Mouse (Mus musculus): Measurements from ENCODE around the gene Hoxd12. TPM values are rescaled to one million over a fixed set of nuclear protein-coding genes. Genes with fewer than 3 reads are reported as not detected.

The Hoxd12 gene
- total RNA-seq (2021), result not detected

DNA sequence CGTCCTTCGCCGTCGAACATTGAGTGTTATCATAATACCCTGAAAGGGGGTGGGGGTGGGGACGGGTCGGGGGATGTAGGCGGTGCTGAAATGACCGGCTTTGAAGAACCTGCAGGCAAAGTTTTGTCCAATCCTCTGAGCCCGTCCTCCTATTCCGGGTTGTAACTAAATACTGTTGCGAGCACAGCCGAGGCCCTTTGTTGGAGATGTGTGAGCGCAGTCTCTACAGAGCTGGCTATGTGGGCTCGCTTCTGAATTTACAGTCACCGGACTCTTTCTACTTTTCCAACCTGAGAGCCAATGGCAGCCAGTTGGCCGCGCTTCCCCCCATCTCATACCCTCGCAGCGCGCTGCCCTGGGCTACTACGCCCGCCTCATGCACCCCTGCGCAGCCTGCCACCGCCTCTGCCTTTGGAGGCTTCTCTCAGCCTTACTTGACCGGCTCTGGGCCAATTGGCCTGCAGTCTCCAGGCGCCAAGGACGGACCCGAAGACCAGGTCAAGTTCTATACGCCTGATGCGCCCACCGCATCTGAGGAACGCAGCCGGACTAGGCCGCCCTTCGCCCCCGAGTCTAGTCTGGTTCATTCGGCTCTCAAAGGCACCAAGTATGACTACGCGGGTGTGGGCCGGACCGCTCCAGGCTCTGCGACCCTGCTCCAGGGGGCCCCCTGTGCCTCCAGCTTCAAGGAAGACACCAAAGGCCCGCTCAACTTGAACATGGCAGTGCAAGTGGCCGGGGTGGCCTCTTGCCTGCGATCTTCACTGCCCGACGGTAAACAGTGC, at the start of gene Hoxd12:
TSS of gene Hoxd12 (plus strand) at position 133 of the 785 bp plus-strand sequence.
- DNase-seq, result no peak

DNA sequence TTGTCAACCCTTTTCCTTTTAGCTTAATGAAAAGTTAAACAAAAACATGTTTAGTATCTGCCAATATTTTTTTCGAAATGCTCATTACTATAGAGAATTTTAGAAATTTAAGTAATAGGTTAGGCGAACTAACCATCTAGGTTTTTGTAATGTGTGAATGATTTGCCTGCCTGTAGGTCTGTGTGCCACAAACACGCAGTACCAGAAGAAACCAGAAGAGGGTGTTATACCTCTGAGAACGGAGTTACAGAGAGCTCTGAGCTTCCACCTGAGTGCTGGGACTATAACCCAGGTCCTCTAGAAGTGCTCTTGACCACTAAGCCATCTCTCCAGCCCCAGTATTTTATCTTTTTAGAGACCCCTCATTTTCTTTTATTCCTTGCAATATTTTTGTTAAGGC, 39.4 kb upstream of the Hoxd12 start:
- no peak for DNase-seq

DNA sequence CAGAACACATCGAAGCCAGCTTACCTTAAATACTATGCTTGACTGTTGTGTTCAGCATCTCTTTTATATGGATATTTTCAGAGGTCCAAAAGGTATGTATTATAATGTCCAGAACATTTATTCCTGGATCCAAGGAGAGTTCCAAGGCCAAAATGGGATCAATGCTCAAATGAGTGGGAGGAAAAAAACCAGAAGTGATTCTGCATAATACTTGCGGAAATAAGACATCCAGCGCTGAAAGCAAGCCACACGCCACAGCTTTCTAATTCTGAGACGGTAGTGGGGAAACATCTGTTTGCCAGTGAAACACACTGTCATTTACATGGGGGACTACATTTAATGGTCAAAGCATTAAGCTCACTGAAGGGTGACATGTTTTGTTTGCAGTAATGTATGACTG, 32.4 kb upstream of the Hoxd12 start:
- no peak for DNase-seq

DNA sequence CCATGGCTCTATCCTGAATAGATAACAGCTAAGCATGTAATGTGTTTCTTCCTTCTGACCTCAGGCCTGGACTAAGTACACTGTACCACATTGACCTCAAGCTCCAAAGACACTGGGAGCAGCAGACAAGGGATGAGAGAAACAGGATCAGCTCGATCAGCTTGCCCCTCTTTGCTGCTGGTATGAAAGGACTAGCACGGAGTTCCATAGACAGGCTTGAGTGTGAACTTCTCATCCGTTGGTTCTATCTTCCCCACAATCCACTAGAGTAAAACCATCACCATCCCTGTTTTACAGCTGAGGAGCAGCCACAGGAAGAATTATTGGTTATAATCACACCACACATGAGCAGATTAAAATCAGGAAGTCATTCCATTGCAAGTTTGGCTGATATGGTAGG, 29.2 kb upstream of the Hoxd12 start:
- no peak for DNase-seq

DNA sequence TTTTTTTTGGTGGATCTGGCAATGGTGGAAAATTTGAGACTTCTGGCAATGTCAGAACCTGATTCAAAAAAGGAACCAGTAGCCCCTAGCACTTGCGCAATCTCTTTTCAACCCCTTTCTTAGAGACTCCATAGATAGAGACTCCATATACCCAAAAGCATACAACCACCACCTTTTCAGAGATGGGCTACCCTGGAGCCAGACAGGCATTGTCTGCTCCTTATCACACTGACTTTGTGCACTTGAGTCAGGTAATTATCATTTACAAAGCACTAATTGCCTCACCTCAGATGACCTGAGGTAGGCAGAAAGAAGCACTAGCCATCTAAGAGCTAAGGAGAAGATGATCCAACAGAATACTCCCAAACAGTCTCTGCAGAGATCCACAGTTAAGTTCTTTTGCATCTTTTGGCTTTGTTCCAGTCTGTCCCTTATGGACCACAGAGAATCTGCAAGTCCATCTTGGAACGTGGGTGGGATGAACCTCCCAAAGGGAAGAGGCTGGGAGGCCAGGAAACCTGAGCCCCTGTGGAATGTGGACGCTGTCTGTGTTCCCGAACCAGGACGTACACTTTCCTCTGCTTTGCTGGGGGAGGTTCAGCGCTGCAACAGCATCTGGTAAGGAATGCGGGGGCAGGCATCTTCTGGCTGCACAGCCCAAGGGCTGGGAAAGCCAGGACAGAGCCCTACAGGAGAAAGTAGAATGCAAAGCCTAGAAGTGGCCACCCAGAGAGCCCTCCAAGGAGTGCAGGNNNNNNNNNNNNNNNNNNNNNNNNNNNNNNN, 27.5 kb upstream of the Hoxd12 start:
- DNase-seq, result no peak

DNA sequence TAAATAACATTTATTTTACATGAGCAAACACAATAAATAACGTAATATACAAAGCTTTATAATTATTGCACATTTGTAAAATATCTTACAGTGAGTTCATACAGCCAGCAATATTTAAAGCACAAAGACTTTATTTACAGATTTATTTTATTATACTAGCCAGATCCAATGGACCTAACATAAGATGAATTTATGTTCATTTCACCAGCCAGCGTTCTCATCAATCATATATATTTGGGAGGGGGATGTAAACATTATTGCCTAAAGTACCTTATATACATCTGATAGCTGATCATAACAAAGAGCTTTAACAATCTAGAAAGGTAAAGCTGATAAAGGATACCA, 21.8 kb upstream of the Hoxd12 start:
- DNase-seq, result no peak

DNA sequence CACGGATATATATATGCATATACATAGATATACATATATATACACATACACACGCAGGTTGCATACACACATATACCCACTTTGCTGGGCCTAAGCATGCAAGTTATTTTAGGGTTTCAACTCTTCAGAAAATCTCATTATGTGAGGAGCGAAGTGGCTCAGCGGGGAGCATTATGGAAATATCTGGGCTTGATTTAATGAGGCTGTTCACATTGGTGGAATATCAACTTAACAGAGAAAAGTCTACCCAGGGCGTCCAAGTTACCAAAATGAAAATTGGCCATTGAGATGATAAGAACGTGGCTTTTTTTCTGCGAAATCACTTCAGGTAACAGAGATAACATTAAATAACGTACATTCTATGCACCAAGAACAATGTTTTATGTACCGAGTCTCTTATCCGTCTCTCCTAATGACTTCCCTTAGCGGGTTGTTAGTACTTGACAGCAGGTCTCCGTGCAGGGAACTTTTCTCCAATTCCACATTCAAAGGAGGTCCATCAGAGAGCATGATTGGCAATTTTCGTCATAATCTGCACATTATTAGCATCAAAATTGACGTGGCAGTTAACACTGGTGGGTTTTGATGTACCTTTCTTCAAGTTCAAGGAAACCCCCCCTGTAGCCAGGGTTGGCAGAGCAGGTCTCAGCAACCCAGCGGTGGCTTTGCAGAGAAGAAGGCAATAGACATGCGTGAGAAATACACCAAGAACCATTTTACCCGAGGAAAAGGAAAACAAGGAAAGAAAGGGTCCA, 20.9 kb upstream of the Hoxd12 start:
- no peak for DNase-seq

DNA sequence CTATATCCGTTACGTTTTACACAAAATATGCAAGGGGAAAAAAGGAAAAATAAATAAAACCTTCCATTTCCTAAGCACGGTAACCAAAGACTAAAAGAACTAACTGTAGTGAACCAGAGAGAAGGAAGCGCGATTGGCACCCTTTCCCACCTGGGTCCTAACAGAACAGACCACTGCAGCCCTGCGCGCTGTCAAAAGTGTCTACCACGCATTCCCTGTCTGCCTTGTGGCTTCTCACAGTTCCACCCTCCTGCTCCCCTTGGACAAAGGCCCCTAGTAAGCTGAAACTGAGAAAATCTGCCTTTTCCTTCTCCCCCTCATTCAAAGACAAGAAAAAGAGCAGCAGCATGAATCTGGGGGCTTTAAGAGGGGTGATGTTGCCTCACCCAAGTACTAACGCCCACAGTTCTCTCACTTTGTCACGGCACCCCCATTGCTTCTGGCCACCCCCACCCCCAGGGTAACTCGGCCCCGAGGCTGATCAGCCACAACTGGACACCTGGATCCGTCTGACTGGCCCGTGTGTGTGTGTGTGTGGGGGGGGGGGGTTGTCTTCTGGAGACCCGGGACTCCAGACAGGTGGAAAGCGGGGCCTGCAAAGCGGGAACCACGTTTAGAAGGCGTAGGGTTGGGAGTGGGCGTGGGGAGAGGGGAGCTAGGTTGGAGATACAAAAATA, 19.9 kb upstream of the Hoxd12 start:
- no peak for DNase-seq

DNA sequence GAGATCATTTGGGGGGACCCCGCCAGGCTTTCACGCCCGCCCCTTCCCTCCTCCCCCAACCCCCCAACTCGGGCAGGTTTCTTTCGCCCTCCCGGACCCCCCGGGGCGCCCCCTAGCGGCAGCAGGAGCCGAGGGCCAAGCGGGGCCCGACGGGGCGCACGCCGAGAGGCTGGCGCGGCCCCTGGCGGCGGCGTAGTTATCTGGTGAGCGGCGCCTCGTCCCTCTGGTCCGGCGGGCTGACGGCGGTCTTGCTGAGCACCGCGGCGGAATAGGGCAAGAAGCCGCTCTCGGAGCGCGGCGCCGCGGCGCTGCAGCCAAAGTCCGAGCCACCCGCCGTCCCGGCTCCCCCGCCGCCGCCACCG, 19.4 kb upstream of the Hoxd12 start:
- DNase-seq, result no peak

DNA sequence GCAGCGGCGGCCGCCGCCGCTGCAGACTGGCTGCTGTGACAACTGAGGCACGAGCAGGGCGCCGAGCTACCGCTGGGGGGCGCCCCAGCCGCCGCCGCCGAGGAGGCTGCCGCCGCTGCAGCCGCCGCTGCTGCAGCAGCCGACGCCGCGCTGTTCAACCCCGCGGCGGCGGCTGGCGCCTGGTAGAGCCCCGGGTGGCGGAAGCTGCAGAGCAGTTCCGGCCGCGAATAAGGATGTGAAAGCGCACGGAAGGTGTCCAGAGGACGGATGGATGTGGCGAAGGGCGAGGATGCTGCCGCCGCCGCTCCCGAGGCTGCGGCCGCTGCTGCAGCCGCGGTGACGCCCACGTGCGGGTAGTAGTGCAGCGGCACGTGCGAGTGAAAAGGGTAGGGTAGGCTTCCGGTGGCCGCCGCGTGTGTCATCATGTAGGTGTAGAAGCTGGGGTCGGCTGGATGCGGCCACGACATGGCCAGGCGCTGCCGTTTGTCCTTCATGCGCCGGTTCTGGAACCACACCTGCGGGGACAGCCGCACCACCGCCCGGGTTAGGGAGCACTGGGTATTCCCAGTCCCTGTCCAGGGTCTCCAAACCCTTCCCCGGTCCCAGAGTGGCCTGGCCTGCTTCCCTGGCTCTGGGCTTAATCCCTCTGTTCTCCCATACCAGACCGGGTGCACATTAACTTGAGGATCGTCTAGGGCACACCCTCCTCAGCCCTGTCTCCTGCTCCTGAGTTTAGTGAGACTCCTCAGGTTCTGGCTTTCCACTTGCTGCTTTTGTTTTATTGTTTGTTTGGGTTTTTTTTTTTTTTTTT, 18.8 kb upstream of the Hoxd12 start:
- no peak for DNase-seq

DNA sequence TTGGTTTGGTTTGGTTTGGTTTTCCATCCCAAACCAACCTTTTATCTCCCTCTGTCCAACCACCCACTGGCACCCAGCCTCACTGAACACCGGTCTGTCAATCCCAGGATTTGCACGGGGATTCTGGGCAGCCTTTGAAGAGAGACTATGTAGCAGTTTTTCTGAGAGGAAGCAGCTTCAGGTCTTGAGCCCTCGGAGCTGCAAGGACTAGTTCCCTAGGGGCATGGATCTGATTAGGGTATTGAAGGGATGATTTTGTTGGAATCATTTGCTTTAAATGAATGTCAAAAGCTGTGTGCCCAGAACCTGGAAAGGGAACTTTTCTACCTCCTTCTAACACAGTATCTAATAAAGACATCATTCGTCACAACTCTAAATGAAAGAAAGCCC, 18.2 kb upstream of the Hoxd12 start:
- no peak for DNase-seq

DNA sequence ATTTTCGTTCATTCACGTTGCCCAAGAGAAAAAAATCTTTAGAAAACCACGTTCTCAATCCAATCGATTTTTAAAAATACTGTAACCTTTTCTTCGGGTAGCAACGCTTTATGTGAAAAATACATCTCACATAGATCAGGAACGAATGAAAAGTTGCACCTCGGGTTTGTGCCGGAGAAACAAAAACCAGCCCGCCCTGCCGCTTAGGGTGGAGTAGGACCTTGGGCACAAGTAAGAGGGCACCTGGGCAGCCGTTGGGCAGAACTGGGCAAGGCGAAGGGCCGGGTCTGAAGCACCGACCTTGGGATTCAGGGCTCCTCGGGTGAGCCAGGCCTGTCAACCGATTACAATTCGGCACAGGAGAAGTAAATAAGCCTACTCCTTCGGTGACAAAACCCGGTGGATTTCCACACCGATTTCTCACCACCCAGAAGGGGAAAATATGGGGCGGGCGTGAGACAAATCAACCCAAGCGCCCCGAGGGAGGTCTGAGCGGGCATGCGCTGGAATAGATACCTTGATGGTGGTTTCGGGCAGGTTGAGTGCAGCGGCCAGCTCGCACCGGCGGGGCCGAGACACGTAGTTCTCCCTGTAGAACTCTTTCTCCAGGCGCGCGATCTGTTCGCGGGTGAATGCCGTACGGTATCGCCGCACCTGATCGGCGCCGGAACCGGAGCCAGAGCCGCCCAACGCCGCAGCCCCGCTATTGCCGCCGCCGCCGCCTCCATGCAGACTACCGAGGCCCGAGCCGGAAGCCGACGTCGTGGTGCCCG, 17.4 kb upstream of the Hoxd12 start:
- no peak for DNase-seq

DNA sequence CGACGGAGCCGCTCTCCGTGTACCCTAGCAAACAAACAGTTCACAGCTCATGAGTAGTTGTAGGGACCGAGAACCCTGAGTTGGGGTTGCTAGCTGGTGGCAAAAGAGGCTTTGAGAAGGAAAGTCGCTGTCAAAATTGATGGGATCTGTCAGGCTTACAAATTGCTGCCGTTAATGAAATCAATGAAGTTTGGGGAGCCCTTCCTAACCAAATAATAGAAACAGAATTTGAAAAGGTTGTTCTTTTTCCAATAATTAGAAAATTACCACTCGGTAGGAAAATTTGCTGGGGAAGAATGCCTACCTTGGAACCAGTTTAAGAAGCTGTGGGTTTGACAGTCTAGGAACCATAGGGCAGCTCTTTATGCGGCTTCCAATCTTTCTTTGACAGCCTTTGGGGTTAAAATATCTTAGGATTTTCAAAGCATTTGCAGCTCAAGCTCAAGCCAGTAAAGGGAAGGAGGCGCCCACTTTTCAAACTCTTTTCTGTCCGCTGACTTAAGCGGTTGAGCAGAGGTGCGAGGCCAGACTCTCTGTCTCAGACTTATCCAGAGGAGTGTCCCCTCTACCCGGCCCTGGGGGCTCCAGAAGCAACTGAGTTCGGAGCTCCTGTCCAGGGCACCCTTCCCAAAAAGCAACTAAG, 16.7 kb upstream of the Hoxd12 start:
- no peak for DNase-seq

DNA sequence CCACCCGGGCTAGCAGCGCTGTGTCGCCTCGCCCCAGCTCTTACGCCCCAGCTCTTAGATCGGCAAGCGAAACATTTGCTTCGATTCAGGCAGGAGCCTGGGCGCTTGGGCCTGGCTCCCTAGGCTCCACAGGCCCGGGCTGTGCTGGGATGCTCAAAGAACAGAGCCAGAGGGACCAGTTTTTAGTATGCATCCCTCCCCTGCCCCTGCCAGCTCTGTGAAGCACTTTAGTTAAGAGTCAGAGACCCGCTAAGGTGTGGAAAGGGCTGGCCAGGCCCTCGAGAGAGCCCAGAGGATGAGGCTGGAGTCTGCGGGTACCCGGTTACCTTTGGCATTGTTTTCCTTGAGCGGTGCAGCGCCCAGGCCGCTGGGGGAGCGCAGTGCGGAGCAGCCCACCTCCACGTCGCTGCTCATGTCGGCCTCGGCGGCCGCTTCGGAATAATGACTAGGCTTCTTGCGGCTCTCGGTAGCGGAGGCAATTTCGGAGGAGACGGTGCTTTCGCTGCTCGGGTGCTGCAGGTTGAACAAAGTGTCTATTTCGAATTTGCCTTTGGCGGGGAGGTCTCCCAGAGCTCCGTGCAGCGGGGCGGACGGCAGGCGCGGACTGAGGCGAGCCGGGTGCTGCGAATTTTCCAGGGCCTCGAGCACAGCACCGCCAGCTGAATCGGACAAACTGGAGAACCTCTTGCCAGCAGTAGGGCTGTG, 16.0 kb upstream of the Hoxd12 start:
- DNase-seq, result no peak

DNA sequence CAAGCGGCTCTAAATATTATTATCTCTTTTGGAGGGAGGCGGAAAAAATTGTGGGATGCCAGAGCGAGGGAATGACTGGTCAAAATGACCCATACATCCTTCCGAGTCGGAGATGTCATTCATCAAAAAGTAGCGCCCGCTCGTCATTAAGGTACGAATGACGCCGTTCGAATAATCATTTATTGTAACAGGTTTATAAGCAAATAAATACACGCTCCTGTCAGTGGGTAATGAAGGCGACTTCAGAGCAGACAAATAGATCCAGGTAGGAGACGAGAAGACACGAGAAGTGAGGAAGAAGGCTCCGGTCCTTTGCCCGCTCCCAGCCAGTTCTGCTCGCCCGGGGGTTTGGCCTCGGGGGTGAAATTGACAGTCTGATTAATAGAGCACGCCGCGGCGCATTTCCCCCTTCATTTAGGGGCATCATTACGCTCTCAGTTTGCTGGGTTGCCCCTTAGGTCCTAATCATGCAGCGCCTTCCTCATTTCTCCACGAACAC, 15.3 kb upstream of the Hoxd12 start, which contains the start of gene Evx2:
TSS of gene Evx2 (minus strand) at position 51 of the 499 bp plus-strand sequence.
- DNase-seq, result no peak

DNA sequence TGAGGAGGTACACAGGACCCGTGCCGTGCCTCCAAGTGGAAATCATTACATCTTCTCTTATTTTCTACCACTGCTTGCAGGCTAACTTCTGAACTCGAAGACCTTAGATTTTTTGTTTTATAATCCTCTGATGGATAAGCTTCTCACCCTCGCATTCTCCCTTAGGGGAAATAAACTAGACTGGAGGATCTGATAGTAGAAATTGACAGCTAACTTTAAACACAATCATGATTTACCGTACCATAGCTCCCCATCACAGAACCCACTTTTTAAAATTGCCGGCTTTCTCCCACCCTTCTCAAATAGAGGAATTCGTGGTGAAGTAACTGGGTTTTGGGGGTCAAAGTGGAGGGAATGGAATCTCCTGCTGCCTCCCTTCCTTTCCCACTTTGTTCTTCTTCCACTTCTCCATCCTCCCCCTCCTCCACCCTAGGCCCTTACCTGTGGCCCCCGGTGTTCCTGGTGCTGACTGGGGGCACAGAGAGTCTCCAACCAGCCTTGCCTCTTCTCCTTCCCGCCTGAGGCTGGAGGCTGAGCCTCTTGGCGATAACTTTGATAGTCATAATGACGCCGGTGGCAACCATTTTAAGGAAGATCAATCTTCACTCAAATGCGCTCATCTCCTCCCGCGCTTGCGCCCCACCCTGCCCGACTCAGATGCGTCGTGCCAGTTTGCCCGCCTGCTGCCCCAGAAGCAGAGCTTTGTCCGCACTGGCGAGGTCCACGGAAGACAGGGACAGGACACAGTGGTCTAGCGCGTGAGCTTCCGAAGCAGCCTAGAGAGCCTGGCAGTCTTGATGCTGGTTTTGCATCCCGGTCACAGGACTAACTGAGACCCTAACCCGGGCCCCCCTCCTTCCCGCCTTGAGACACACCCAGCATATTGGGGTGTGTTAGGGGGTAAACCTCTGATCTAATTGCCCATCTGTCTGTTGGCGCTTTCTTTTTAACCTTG, 14.1 kb upstream of the Hoxd12 start:
- DNase-seq, result no peak

DNA sequence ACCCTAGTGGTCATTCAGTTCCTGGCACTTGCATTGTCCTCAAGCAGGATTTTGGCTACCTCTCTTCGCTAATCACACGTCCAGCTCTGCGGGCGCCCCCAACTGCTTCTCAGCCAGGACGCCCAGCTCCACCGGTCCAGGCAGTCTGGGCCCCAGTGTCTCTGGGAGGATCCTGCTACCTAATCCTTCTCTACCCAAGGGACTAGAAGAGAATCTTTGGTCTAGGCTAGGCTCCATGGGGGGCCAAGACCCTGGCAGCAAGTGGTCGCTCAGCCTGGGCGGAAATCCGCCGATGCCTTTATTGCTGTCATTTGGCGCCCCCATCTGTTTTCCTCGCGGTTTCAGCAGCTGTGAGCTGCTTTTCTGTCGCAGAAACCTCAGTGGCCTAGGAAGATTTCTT, 13.1 kb upstream of the Hoxd12 start:
- no peak for DNase-seq

DNA sequence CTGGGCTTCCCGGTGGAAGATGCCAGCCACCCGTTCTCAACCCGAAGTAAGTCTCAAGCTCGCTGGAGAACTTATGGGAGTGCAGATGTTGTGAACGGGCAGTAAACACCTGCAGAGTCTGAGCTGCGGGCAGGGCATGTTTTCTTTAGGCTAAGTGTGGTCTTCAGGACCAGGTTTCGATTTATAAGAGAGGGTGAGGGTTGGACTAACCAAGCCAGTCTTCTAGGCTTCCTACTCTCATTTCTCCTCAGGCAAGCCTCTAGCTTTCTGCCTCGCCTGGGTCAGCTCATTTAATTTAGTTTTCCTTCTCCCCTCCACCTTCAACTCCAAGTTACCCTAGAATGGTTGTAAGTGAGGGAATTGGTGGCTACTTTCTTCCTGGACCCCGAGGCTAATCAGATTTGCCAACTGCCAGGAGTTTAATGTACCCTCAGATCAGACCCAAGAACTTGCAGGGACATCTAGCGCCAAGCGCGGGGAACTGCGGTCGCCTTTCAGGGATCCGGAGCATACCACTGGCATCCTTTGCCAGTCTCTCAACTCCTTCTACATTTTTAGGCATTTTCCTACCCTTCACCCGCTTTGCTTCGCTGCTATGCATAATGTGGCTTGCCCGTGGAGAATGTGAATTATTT, 11.4 kb upstream of the Hoxd12 start:
- no peak for DNase-seq

Measured in layer of hippocampus, postnatal 36 days (tissue).